Mouse (Mus musculus): ENCODE measurements at regions not wholly inside any gene's neighbourhood (a gene's known extent, or its start where the extent isn't known, plus 50 kb on each side); places are given as distances from the start of the nearest gene placed in this dataset.

- DNase-seq (ENCODE audit: low read depth, low spot score), result no peak
Observed at GRCm38 (mm10) chr12:54276978-54277537, 73.4 kb upstream of the Egln3 start.

DNA sequence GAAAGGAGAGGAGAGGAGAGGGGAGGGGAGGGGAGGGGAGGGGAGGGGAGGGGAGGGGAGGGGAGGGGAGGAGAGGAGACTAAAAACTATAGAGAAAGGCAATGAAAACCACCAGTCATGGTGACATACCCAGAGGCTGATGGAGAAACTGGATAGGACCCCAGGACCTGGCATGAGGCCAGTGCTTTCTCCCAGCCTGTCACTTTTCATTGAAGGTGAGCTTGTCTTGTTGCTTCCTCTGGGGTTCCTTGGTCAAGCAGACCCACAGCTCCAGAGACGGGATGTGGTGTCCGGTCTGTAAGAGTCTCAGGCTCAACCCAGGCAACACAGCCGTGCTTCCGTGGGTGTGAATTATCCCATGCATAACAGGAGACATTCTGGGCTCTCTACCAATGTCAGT is 69.8 kb upstream of the Egln3 start:
- no peak for DNase-seq (ENCODE audit: low read depth, low spot score)

DNA sequence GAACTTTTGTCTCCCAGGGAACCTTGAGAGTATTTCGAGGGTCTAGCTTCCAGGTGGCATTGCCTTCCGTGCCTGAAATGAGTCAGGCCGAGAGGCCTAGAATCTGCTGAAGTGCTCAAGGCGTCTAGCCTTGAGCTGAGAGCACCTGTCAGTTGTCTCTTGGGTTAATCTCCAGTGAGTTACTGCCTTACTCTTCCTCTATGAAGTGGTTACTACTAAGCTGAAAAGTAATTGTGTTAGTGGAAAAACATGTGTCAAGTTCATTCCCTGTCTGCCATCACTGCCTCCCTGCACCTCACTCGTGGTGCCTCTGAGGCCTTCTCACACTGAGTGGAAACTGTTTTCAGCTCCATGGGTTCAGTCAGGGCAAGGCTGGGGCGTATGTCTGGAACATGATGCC is 69.0 kb upstream of the Egln3 start:
- no peak for DNase-seq (ENCODE audit: low read depth, low spot score)

- no peak for DNase-seq (ENCODE audit: low read depth, low spot score)
Observed at GRCm38 (mm10) chr12:54272226-54272625, 68.6 kb upstream of the Egln3 start.

GRCm38 (mm10) chr12:54265852-54266251 is 62.2 kb upstream of the Egln3 start:
- no peak for DNase-seq (ENCODE audit: low read depth, low spot score)

DNA sequence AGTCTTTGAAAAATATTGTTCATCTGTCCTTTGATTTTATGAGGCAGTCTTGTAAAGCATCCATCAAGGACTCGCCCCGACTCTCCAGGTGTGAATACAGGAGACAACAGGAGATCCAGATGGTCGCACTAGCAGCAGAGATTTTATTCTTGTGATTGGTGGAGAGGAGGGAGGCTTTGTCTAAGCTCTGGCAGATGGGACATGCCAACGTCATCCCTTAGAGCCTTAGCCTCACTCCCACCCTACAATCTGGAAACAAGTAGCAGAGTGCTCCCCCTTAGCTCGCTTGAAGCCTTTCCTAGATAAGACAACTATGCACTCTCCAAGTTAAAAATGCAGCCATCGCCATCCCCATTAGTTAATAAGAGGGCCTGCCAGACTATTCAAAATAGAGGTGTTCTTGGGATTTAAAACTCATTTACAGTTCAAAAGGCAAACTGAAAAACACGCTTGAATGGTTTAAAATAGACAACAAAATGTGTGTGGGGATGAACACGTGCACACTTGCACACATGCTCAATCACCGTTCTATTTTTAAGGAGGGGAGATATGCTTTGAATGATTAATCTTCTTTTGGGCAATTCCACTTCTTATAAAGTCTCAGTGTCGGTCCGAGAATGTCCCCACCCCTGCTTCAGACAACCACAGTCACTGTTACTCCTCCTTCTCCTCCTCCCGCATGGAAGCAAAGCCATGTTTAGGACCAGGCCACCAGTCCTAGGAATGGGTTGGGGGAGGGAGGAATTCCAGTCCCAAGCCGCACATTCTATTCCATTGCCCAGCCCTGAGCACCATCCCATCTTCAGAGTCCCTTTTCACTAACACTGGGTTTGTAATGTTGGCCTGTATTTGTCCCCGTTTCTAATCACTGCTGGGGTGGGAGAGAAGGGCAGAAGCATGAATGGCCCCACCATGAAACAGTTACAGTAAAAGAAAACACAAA is 61.5 kb upstream of the Egln3 start:
- DNase-seq (ENCODE audit: low read depth, low spot score), result no peak

- DNase-seq (ENCODE audit: low read depth, low spot score), result no peak
Observed at GRCm38 (mm10) chr12:54264418-54264733, 60.7 kb upstream of the Egln3 start.

DNA sequence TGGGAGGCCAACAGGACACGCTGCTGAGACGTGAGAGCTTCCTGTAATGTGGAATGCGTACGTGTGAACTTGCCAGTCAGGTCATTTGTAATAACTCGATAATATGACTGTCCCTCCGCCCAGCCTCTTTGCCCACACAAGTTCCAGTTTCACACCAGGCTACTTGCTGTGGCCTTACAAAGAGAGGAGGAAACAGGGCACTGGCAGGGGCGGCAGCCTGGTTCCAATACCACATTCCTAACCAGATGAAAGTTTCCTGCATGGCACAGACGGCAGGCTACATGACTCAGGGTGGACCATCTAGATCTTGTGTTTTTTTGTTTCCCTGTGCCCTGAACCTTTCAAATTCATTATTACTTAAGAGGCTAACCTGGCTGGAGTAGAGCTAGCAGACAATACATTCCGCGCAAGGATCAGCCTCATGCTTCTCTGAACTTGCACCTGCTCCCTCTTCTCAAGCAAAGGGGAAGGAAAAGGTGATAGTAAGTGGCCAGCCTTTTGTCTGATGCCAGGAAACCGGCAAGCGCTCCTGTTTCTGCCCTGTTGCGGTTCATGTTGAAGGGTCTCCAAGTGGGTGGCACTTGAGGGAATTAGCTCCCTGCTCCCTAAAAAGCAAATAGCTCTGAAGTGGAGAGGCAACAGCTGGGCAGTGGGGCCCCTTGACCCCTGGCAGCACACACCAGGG is 60.2 kb upstream of the Egln3 start:
- no peak for DNase-seq (ENCODE audit: low read depth, low spot score)

DNA sequence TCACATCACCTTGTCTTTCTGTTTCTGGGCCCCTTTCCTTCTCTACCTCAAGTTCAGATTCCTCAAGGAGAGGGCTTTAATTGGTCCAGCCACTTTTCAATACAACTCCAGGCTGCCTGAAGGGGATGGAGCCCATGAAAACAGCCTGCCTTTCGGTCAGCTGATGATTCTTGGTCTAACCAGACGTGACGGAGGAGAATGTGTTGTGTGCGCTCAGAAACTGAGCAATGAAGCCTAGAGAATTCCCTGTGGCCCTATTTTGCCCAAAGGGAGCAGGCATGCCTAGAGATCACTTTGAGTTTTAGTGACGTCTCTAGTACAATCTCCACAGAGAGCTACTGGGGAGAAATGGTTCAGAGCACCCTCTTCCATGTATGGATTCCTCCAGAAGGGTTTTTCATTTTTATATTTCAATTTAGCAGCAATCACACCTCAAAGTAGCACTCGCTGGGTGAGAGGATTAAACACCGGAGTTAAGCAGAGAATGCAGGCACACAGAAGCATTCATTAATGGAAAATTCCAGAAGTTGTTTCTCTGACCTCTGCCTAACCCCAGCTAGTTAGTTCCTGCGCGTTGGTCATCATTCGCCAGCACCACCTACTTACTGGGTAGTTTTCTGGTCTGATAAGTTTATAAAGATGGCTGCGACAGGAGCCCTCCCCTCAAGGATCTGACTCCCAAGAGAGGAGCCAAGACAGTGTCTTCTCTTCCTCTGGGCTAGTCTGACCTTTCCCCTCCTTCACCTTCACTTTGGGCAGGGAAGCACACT is 58.8 kb upstream of the Egln3 start:
- DNase-seq (ENCODE audit: low read depth, low spot score), result no peak

- DNase-seq (ENCODE audit: low read depth, low spot score), result no peak
Observed at GRCm38 (mm10) chr12:54261426-54261825, 57.8 kb upstream of the Egln3 start.

- DNase-seq (ENCODE audit: low read depth, low spot score), result no peak
Observed at GRCm38 (mm10) chr12:54260502-54260901, 56.8 kb upstream of the Egln3 start.

DNA sequence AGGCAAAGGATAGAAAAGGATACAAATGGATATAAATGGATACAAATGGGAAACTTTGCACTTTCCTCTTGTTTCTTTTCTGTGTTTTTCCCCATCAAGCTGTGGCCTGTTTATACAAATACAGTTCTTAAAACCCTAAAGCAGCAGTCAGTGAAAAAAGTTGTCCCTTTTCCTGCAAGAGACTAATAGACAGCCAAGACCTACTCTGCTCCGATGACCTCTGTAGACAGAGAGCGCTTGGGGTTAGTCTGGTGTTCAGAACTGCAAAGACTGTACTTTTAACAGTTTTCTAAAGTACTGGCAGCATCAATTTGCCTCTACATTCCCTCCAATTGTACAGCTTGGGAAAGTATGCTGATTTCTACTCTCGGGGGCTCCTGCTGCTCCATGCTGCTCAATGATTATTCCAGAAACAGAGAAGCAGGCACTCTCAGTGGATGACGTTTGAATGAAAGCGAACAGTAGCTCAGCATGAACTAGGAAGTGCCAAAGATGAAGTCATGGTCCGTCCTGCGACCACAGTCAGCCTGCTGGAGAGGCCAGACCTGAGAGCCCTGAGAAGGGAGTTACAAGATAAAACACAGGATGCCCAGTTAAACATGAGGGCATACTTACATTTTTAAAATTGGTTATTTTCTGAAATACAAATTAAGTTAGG is 54.2 kb upstream of the Egln3 start:
- no peak for DNase-seq (ENCODE audit: low read depth, low spot score)

- no peak for DNase-seq (ENCODE audit: low read depth, low spot score)
Observed at GRCm38 (mm10) chr12:54256506-54257128, 53.0 kb upstream of the Egln3 start.

Data from retina, postnatal 7 days (tissue).